ENCODE assay signal across 15 mouse cellular contexts in the genomic region with DNA sequence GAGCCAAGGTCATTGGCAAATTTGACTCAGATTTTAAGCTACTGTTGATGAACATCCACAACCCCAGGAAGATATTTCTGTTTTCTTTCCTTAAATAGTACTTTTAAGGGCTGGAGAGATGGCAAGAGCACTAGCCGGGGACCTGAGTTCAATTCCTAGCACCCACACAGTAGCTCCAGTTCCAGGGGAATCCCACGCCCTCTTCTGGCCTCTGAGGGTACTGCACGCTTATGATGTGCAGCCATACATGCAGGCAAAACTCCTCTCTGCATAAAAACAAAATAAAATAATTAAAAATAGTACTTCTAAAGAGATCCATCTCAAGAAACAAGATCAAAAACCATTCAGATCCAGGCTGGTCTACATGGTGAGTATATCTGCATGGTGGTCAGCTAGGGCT. TPM values are rescaled to one million over a fixed set of nuclear protein-coding genes. Genes with fewer than 3 reads are reported as not detected.
DNase-seq lines count a peak whose midpoint lies in the region; TF ChIP-seq lines count a peak whose summit lies in the region.
"Had no signal": no experiment of that assay in that cellular context is flagged by ENCODE, and none has a peak within 500 bp of the region (broad histone marks: within the 10 kb centered on the region; RNA-seq: fewer than 3 reads in every experiment).

No protein-coding gene starts in this region.

- TF ChIP-seq EP300 in CH12.LX (IDR thresholded peaks at IDR 0.05; ENCODE audit: low read length): no peak

- dilution Hi-C loops in CH12.LX (cut with MboI; ENCODE audit: extremely low pct_ligation_motif_present, extremely low pct_unique_long_range_greater_than_20kb, low sequenced_read_pairs): no loop called here

- H3K27ac ChIP-seq in gastrocnemius, adult 2 months: no peak overlapping the region
- no peak overlapping the region for H3K27ac ChIP-seq in CH12.LX (ENCODE audit: insufficient read depth, low read depth)
- H3K27ac ChIP-seq: limb, embryonic 13.5 days had no signal

- WGBS in lung, adult 2 months: 93% methylated on average over 3 of the region's 3 CpGs

- H3K9me3 ChIP-seq in CH12.LX (replicated peaks; ENCODE audit: low read length): no peaks in the 10 kb centered on the region
- H3K9me3 ChIP-seq: heart, embryonic 12.5 days; limb, embryonic 13.5 days; megakaryocyte, embryonic 14.5 days had no signal

- no peak overlapping the region for H3K4me3 ChIP-seq in gastrocnemius, adult 2 months
- H3K4me3 ChIP-seq in lung, adult 2 months (replicated peaks; ENCODE audit: extremely low read depth, low read depth, low read length): no peak overlapping the region
- no peak overlapping the region for H3K4me3 ChIP-seq in CH12.LX (replicated peaks in 1 of 3; ENCODE audit: low read depth in 2 of 3, low read length in 2 of 3, poor library complexity in 1 of 3)
- H3K4me3 ChIP-seq: heart, embryonic 12.5 days; limb, embryonic 13.5 days; megakaryocyte, embryonic 14.5 days; myocyte had no signal

- H3K27me3 ChIP-seq in CH12.LX (replicated peaks): peaks cover 1% of the 10 kb centered on the region
- H3K27me3 ChIP-seq: heart, embryonic 12.5 days; limb, embryonic 13.5 days; megakaryocyte, embryonic 14.5 days had no signal

- intact Hi-C loops in gastrocnemius, adult 2 months (cut with DNase I): no loop called here

- peaks cover 22 to 56% of the 10 kb centered on the region in 2 experiments for H3K36me3 ChIP-seq in CH12.LX (replicated peaks in 1 of 2; ENCODE audit: control insufficient read depth in 1 of 2, insufficient read depth in 1 of 2, low read length in 1 of 2)

- TF ChIP-seq CTCF in gastrocnemius, adult 2 months (IDR thresholded peaks at IDR 0.05): peak; percentile 45
- TF ChIP-seq CTCF in lung, adult 2 months (IDR thresholded peaks at IDR 0.05; ENCODE audit: insufficient read depth, low read length): peak; percentile 41; the same call in 1 of the 2 replicates
- peak; percentile 28 to 40; a peak in 3 of 4 replicates for TF ChIP-seq CTCF in CH12.LX (conservative IDR thresholded peaks at IDR 0.05 in 1 of 2, IDR thresholded peaks at IDR 0.05 in 1 of 2; ENCODE audit: low read depth in 2 of 2, low read length in 2 of 2)

- in situ Hi-C loops in CH12.LX (cut with MboI; ENCODE audit: low pct_ligation_motif_present, low pct_unique_long_range_greater_than_20kb, low sequenced_read_pairs): loop anchor here (10.0 kb wide), 1 partner anchor 52 kb away; no protein-coding TSS in a partner anchor

- no peak overlapping the region for H3K9ac ChIP-seq in CH12.LX (ENCODE audit: insufficient read depth, low read depth)
- H3K9ac ChIP-seq: heart, embryonic 12.5 days; limb, embryonic 13.5 days had no signal

- H3K79me2 ChIP-seq in CH12.LX (replicated peaks; ENCODE audit: control insufficient read depth, extremely low read depth, insufficient read depth, poor library complexity, severe bottlenecking): no peaks in the 10 kb centered on the region

- no peak for DNase-seq in gastrocnemius, adult 2 months
- DNase-seq in gastrocnemius, postnatal 10 days: no peak
- DNase-seq in lung, adult 2 months: no peak
- DNase-seq in lung, postnatal 14 days: no peak
- no peak for DNase-seq in CH12.LX (ENCODE audit: extremely low read depth)
- peak; percentile 64 for DNase-seq in naive thymus-derived CD4-positive, alpha-beta T cell, adult 2 months (ENCODE audit: low read depth)
- no peak for DNase-seq in urinary bladder, adult 18-20 months (ENCODE audit: low spot score in 2 of 2)
- DNase-seq in retina, embryonic 14.5 days (ENCODE audit: low spot score): no peak
- DNase-seq: cerebellum, adult 11 months; embryo, embryonic 11 days; retina, postnatal 1 day had no signal

- TF ChIP-seq RAD21 in CH12.LX (IDR thresholded peaks at IDR 0.05; ENCODE audit: low read depth, low read length): no peak

- TF ChIP-seq POLR2A in lung, adult 2 months (IDR thresholded peaks at IDR 0.05; ENCODE audit: borderline replicate concordance, extremely low read depth, low read depth, low read length): no peak
- no peak for TF ChIP-seq POLR2A in CH12.LX (IDR thresholded peaks at IDR 0.05; ENCODE audit: low read depth, low read length)

- H3K4me1 ChIP-seq in lung, adult 2 months (ENCODE audit: control insufficient read depth, insufficient read depth, low read length): peaks cover 1% of the 10 kb centered on the region
- H3K4me1 ChIP-seq in CH12.LX (ENCODE audit: control insufficient read depth in 1 of 2, insufficient read depth in 2 of 2): peaks cover under 1 to 23% of the 10 kb centered on the region in 2 experiments; a peak in 2 of 4 replicates

- no peak overlapping the region for H3K4me2 ChIP-seq in CH12.LX (ENCODE audit: insufficient read depth, low read depth, poor library complexity, severe bottlenecking)
- H3K4me2 ChIP-seq: heart, embryonic 12.5 days; limb, embryonic 13.5 days had no signal

TF ChIP-seq in CH12.LX, 34 proteins besides CTCF, POLR2A, EP300 and RAD21:
- TF ChIP-seq SIN3A (IDR thresholded peaks at IDR 0.05; ENCODE audit: low read length): no peak
- no peak for TF ChIP-seq KAT2A (IDR thresholded peaks at IDR 0.05; ENCODE audit: insufficient replicate concordance, low read length)
- TF ChIP-seq RCOR1 (conservative IDR thresholded peaks at IDR 0.05; ENCODE audit: low read depth, low read length): no peak

RNA-seq across cellular contexts. Expression of gene Stn1, which starts 4.9 kb away (rescaled TPM):
- 1 to 10 TPM; 3.8 to 5.6 TPM for total RNA-seq in gastrocnemius, adult 2 months (2021)
- 10 to 100 TPM; 10.5 to 15.2 TPM for total RNA-seq in gastrocnemius, postnatal 10 days (2021)
- 19.2 and 21.1 TPM in 2 replicates for polyA plus RNA-seq in lung, adult 2 months (2012; rRNA removed)
- total RNA-seq in CH12.LX (2012; rRNA removed) (21.8 and 25.3 TPM in 2 replicates), CH12.LX (2014; rRNA removed) (31.0 and 35.7 TPM in 2 replicates)
- 16.9 and 18.3 TPM in 2 replicates for polyA plus RNA-seq in CH12.LX (2012; ENCODE audit: insufficient read length, low read depth)

RNA-seq across cellular contexts. Expression of gene Slk, which starts 47.0 kb away (rescaled TPM):
- 10 to 100 TPM; 36.1 to 37.7 TPM for total RNA-seq in gastrocnemius, adult 2 months (2021)
- total RNA-seq in gastrocnemius, postnatal 10 days (2021): 10 to 100 TPM; 35.5 to 43.7 TPM
- 11.0 and 18.3 TPM in 2 replicates for polyA plus RNA-seq in lung, adult 2 months (2012; rRNA removed)
- total RNA-seq in CH12.LX (2012; rRNA removed) (18.0 and 21.1 TPM in 2 replicates), CH12.LX (2014; rRNA removed) (25.5 and 31.6 TPM in 2 replicates)
- polyA plus RNA-seq in CH12.LX (2012; ENCODE audit: insufficient read length, low read depth): 33.6 and 35.1 TPM in 2 replicates
